Mouse (Mus musculus): ENCODE measurements at regions not wholly inside any gene's neighbourhood (a gene's known extent, or its start where the extent isn't known, plus 50 kb on each side); places are given as distances from the start of the nearest gene placed in this dataset.

GRCm38 (mm10) chrX:109686502-109687130, 490.1 kb downstream of the Gm6377 start:
- Histone ChIP-seq H3K4me1 (ENCODE audit: insufficient read depth) (no peaks in the 10 kb centered on the region), H3K36me3 (ENCODE audit: insufficient read depth) (no peaks in the 10 kb centered on the region), H3K27me3 (ENCODE audit: insufficient read depth, low read length) (no peaks in the 10 kb centered on the region), H3K27ac (ENCODE audit: low read depth) (no peak overlapping the region), H3K9me3 (ENCODE audit: low read depth, low read length) (no peaks in the 10 kb centered on the region), H3K4me3 (ENCODE audit: low read depth, low read length) (no peak overlapping the region), H3K9ac (no peak overlapping the region), H3K4me2 (no peak overlapping the region)
- WGBS, result 64% methylated on average over 4 of the region's 4 CpGs
- ATAC-seq (ENCODE audit: insufficient read depth), result peak; percentile 83; the same call in 1 of the 2 replicates
- DNase-seq, result peak; percentile 2
- TF ChIP-seq CTCF (IDR thresholded peaks at IDR 0.05; ENCODE audit: low read depth), result no peak

GRCm38 (mm10) chrX:109734961-109735537, 538.5 kb downstream of the Gm6377 start:
- no peak overlapping the region for H3K27ac ChIP-seq (ENCODE audit: low read depth)
- H3K9me3 ChIP-seq (ENCODE audit: low read depth, low read length), result no peaks in the 10 kb centered on the region
- no peak overlapping the region for H3K4me3 ChIP-seq (ENCODE audit: low read depth, low read length)
- TF ChIP-seq CTCF (IDR thresholded peaks at IDR 0.05; ENCODE audit: low read depth), result peak; percentile 25
- WGBS, result 56% methylated on average over 4 of the region's 4 CpGs
- H3K27me3 ChIP-seq (ENCODE audit: insufficient read depth, low read length), result no peaks in the 10 kb centered on the region
- H3K9ac ChIP-seq, result no peak overlapping the region
- DNase-seq, result peak; percentile 52
- no peak overlapping the region for H3K4me2 ChIP-seq
- H3K4me1 ChIP-seq (ENCODE audit: insufficient read depth), result no peaks in the 10 kb centered on the region
- no peaks in the 10 kb centered on the region for H3K36me3 ChIP-seq (ENCODE audit: insufficient read depth)
- ATAC-seq (ENCODE audit: insufficient read depth), result no peak

- no peaks in the 10 kb centered on the region for H3K9me3 ChIP-seq (ENCODE audit: low read depth, low read length)
- H3K9ac ChIP-seq, result no peak overlapping the region
- DNase-seq (no peak), ATAC-seq (ENCODE audit: insufficient read depth) (no peak)
- no peak overlapping the region for H3K4me3 ChIP-seq (ENCODE audit: low read depth, low read length)
- no peak for TF ChIP-seq CTCF (IDR thresholded peaks at IDR 0.05; ENCODE audit: low read depth)
- H3K4me2 ChIP-seq, result no peak overlapping the region
- H3K27ac ChIP-seq (ENCODE audit: low read depth), result no peak overlapping the region
- no peaks in the 10 kb centered on the region for H3K36me3 ChIP-seq (ENCODE audit: insufficient read depth)
- no peaks in the 10 kb centered on the region for H3K4me1 ChIP-seq (ENCODE audit: insufficient read depth)
- H3K27me3 ChIP-seq (ENCODE audit: insufficient read depth, low read length), result no peaks in the 10 kb centered on the region
Observed at GRCm38 (mm10) chrX:109735967-109736366, 539.4 kb downstream of the Gm6377 start.

Measured in lung, embryonic 14.5 days (tissue).